Mouse (Mus musculus): ENCODE measurements at regions not wholly inside any gene's neighbourhood (a gene's known extent, or its start where the extent isn't known, plus 50 kb on each side); places are given as distances from the start of the nearest gene placed in this dataset.

DNA sequence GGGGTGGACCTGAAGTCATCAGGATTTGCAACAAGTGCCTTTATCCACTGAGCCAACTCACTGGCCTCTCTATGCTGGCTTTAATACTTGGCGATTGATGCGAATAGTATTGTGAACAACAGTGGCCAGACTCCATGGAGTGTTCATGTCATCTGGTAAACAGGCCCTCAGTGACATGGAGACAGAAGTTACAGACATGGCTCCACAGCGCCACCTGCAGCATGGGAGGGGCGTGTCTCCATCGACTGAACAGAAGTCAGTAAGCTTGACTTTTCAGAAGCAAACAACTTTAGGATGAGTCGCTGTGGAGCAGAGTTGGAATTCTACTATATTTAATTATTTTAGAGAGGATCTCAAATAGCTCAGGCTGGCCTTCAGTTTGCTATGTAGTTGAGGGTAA lies 74.0 kb upstream of the Foxk1 start:
- TF ChIP-seq CTCF (IDR thresholded peaks at IDR 0.05), result peak; percentile 70
- Histone ChIP-seq H3K9me3 (ENCODE audit: low read length) (no peaks in the 10 kb centered on the region), H3K4me3 (ENCODE audit: low read depth, low read length) (no peak overlapping the region), H3K4me2 (ENCODE audit: low read depth, low read length, poor library complexity, severe bottlenecking) (no peak overlapping the region), H3K27ac (ENCODE audit: low read depth, low read length) (no peak overlapping the region), H3K4me1 (ENCODE audit: insufficient read depth, low read length) (no peaks in the 10 kb centered on the region), H3K27me3 (ENCODE audit: insufficient read depth, low read length) (no peaks in the 10 kb centered on the region), H3K36me3 (ENCODE audit: insufficient read depth, low read length) (no peaks in the 10 kb centered on the region), H3K9ac (replicated peaks; ENCODE audit: low read length, poor library complexity, severe bottlenecking) (no peak overlapping the region)
- DNase-seq (ENCODE audit: low spot score), result peak; percentile 63
- WGBS, result 71% methylated on average over 6 of the region's 6 CpGs
- ATAC-seq (ENCODE audit: low FRiP score), result no peak

- no peak overlapping the region for H3K27ac ChIP-seq (ENCODE audit: low read depth, low read length)
- H3K4me3 ChIP-seq (ENCODE audit: low read depth, low read length), result no peak overlapping the region
- no peak overlapping the region for H3K4me2 ChIP-seq (ENCODE audit: low read depth, low read length, poor library complexity, severe bottlenecking)
- no peaks in the 10 kb centered on the region for H3K4me1 ChIP-seq (ENCODE audit: insufficient read depth, low read length)
- H3K9me3 ChIP-seq (ENCODE audit: low read length), result no peaks in the 10 kb centered on the region
- ATAC-seq (ENCODE audit: low FRiP score) (no peak), DNase-seq (ENCODE audit: low spot score) (no peak)
- no peaks in the 10 kb centered on the region for H3K27me3 ChIP-seq (ENCODE audit: insufficient read depth, low read length)
- TF ChIP-seq CTCF (IDR thresholded peaks at IDR 0.05), result no peak
- H3K9ac ChIP-seq (replicated peaks; ENCODE audit: low read length, poor library complexity, severe bottlenecking), result no peak overlapping the region
- no peaks in the 10 kb centered on the region for H3K36me3 ChIP-seq (ENCODE audit: insufficient read depth, low read length)
- 71% methylated on average over 7 of the region's 7 CpGs for WGBS
These were observed 71.4 kb upstream of the Foxk1 start for GRCm38 (mm10) chr5:142329724-142330520.

DNA sequence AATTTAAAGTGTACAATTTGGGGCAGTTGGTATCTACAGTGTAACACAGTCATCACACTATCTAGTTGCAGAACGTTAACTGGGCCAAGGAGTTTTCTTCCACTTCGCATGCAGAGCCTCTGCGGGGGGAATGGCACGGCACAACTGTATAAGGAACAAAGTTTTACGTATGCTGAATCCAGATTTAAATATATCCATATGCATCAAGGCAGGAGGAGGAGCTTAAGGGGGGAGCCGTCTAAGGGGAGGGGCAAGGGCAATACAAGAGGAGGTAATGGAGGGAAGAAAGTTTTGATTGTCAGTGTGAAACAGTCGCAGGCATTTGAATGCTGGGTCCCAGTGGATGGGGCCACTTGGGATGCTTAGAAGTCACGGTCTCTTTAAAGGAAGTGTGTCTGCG lies 68.6 kb upstream of the Foxk1 start:
- H3K27me3 ChIP-seq (ENCODE audit: insufficient read depth, low read length), result no peaks in the 10 kb centered on the region
- no peak for ATAC-seq (ENCODE audit: low FRiP score)
- H3K4me3 ChIP-seq (ENCODE audit: low read depth, low read length), result no peak overlapping the region
- no peak overlapping the region for H3K27ac ChIP-seq (ENCODE audit: low read depth, low read length)
- H3K9me3 ChIP-seq (ENCODE audit: low read length), result no peaks in the 10 kb centered on the region
- no peak for DNase-seq (ENCODE audit: low spot score)
- H3K4me2 ChIP-seq (ENCODE audit: low read depth, low read length, poor library complexity, severe bottlenecking), result no peak overlapping the region
- no peaks in the 10 kb centered on the region for H3K36me3 ChIP-seq (ENCODE audit: insufficient read depth, low read length)
- H3K9ac ChIP-seq (replicated peaks; ENCODE audit: low read length, poor library complexity, severe bottlenecking), result no peak overlapping the region
- H3K4me1 ChIP-seq (ENCODE audit: insufficient read depth, low read length), result no peaks in the 10 kb centered on the region
- no peak for TF ChIP-seq CTCF (IDR thresholded peaks at IDR 0.05)
- 50% methylated on average over 9 of the region's 9 CpGs for WGBS

- H3K4me1 ChIP-seq (ENCODE audit: insufficient read depth, low read length), result no peaks in the 10 kb centered on the region
- H3K27ac ChIP-seq (ENCODE audit: low read depth, low read length), result no peak overlapping the region
- no peaks in the 10 kb centered on the region for H3K27me3 ChIP-seq (ENCODE audit: insufficient read depth, low read length)
- no peak overlapping the region for H3K4me3 ChIP-seq (ENCODE audit: low read depth, low read length)
- no peaks in the 10 kb centered on the region for H3K36me3 ChIP-seq (ENCODE audit: insufficient read depth, low read length)
- H3K9me3 ChIP-seq (ENCODE audit: low read length), result no peaks in the 10 kb centered on the region
- DNase-seq (ENCODE audit: low spot score) (no peak), ATAC-seq (ENCODE audit: low FRiP score) (no peak)
- H3K9ac ChIP-seq (replicated peaks; ENCODE audit: low read length, poor library complexity, severe bottlenecking), result no peak overlapping the region
- H3K4me2 ChIP-seq (ENCODE audit: low read depth, low read length, poor library complexity, severe bottlenecking), result no peak overlapping the region
- TF ChIP-seq CTCF (IDR thresholded peaks at IDR 0.05), result no peak
- 82% methylated on average over 6 of the region's 6 CpGs for WGBS
These were observed 63.9 kb upstream of the Foxk1 start for GRCm38 (mm10) chr5:142337436-142337835.

GRCm38 (mm10) chr5:142338051-142338450 lies 63.2 kb upstream of the Foxk1 start:
- H3K27me3 ChIP-seq (ENCODE audit: insufficient read depth, low read length), result no peaks in the 10 kb centered on the region
- no peak for TF ChIP-seq CTCF (IDR thresholded peaks at IDR 0.05)
- no peaks in the 10 kb centered on the region for H3K36me3 ChIP-seq (ENCODE audit: insufficient read depth, low read length)
- H3K4me2 ChIP-seq (ENCODE audit: low read depth, low read length, poor library complexity, severe bottlenecking), result no peak overlapping the region
- H3K4me3 ChIP-seq (ENCODE audit: low read depth, low read length), result no peak overlapping the region
- no peaks in the 10 kb centered on the region for H3K4me1 ChIP-seq (ENCODE audit: insufficient read depth, low read length)
- no peak overlapping the region for H3K27ac ChIP-seq (ENCODE audit: low read depth, low read length)
- H3K9ac ChIP-seq (replicated peaks; ENCODE audit: low read length, poor library complexity, severe bottlenecking), result no peak overlapping the region
- H3K9me3 ChIP-seq (ENCODE audit: low read length), result no peaks in the 10 kb centered on the region
- 77% methylated on average over 11 of the region's 11 CpGs for WGBS
- ATAC-seq (ENCODE audit: low FRiP score), result no peak
- DNase-seq (ENCODE audit: low spot score), result no peak

GRCm38 (mm10) chr5:142340205-142341025 lies 60.9 kb upstream of the Foxk1 start:
- Histone ChIP-seq H3K27ac (ENCODE audit: low read depth, low read length) (no peak overlapping the region), H3K9ac (replicated peaks; ENCODE audit: low read length, poor library complexity, severe bottlenecking) (no peak overlapping the region), H3K4me2 (ENCODE audit: low read depth, low read length, poor library complexity, severe bottlenecking) (no peak overlapping the region), H3K4me3 (ENCODE audit: low read depth, low read length) (no peak overlapping the region), H3K9me3 (ENCODE audit: low read length) (no peaks in the 10 kb centered on the region), H3K4me1 (ENCODE audit: insufficient read depth, low read length) (no peaks in the 10 kb centered on the region), H3K36me3 (ENCODE audit: insufficient read depth, low read length) (no peaks in the 10 kb centered on the region), H3K27me3 (ENCODE audit: insufficient read depth, low read length) (no peaks in the 10 kb centered on the region)
- TF ChIP-seq CTCF (IDR thresholded peaks at IDR 0.05), result no peak
- ATAC-seq (ENCODE audit: low FRiP score), result no peak
- 60% methylated on average over 14 of the region's 14 CpGs for WGBS
- peak; percentile 48 for DNase-seq (ENCODE audit: low spot score)
